Mouse (Mus musculus) stomach, embryonic 16.5 days (tissue): ENCODE data around the gene Ttc25. TPM values are rescaled to one million over a fixed set of nuclear protein-coding genes. Genes with fewer than 3 reads are reported as not detected.
A peak's percentile ranks its signal among the peaks of the same experiment; 100 is the strongest.

Experiments used
- ATAC-seq: fragments of 200-750 bp; cut with Nextera tagmentation; 2 replicates; pipeline ENCODE4 v1.8.0; 2017; ENCODE audit warnings: moderate number of reproducible peaks, moderate TSS enrichment; ENCODE audit not compliant: insufficient read depth, low FRiP score
- H3K27ac ChIP-seq: fragments of 300-500 bp; sonication (generic); 2 replicates; pipeline ENCODE4 v1.5.1; 2014; ENCODE audit warnings: low read length
- H3K27me3 ChIP-seq: fragments of 300-500 bp; sonication (generic); 2 replicates; pipeline ENCODE4 v1.6.1; 2014; ENCODE audit warnings: low read length, control low read depth, mixed read lengths; ENCODE audit not compliant: control insufficient read depth, insufficient read depth
- H3K36me3 ChIP-seq: fragments of 300-500 bp; sonication (generic); 2 replicates; pipeline ENCODE4 v1.6.1; 2014; ENCODE audit warnings: low read length; ENCODE audit not compliant: control insufficient read depth, insufficient read depth
- H3K4me1 ChIP-seq: fragments of 300-500 bp; sonication (generic); 2 replicates; pipeline ENCODE4 v1.6.1; 2014; ENCODE audit warnings: low read length, control low read depth, mixed read lengths; ENCODE audit not compliant: control insufficient read depth, insufficient read depth
- H3K4me2 ChIP-seq: fragments of 300-500 bp; sonication (generic); 2 replicates; pipeline ENCODE4 v1.6.1; 2014; ENCODE audit warnings: low read depth, low read length, mixed read lengths
- H3K4me3 ChIP-seq: fragments of 300-500 bp; sonication (generic); replicated peaks from 2 replicates; pipeline ENCODE4 v1.5.1; 2014; ENCODE audit warnings: mild to moderate bottlenecking, low read length
- H3K9ac ChIP-seq: fragments of 300-500 bp; sonication (generic); 2 replicates; pipeline ENCODE4 v1.6.1; 2014; ENCODE audit warnings: low read length
- H3K9me3 ChIP-seq: fragments of 300-500 bp; sonication (generic); replicated peaks from 2 replicates; pipeline ENCODE4 v1.6.1; 2016; ENCODE audit warnings: low read length, control low read depth; ENCODE audit not compliant: control insufficient read depth
- WGBS: fragments of 180-500 bp; shearing (Covaris S2); extraction: QIAGEN DNeasy Blood & Tissue Kit; methylation state at CpG from one replicate; pipeline ENCODE4 v1.1.7; 2014; 5-methylcytosine and 5-hydroxymethylcytosine counted together
- polyA plus RNA-seq: library from polyadenylated mRNA; unstranded; fragments of >200 nt; fragmentation: Nextera tagmentation; extraction: Ambion mirVana; gene quantifications from 2 replicates; pipeline ENCODE4 v1.2.1, GENCODE M21; 2015

Ttc25 gene
- polyA plus RNA-seq, 1 experiment from 2014 or later = 0.40 TPM

DNA sequence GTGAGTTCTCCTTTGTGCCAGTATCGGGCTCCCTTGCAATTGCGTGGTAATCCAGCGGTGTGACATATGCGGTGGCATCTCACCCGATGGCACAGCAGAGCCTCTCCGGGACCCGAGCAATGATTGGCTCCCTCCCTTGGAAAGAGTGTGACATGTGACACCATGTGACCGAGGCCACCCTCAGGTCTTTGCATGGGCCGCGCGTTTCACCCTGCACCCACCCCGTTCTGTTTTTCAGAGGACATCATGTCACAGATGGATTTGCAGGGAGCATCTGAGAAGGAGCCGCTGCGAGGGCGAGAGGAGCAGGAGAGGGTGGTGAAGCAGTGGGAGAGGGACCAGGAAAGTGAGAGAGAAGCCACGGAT is 25.8 kb downstream of the Ttc25 start:
- WGBS = 8% methylated on average over 16 of the region's 16 CpGs
- ATAC-seq = no peak
- Histone ChIP-seq H3K27ac (no peak overlapping the region), H3K36me3 (no peaks in the 10 kb centered on the region), H3K9ac (peak overlapping the region; percentile 54), H3K27me3 (no peaks in the 10 kb centered on the region), H3K9me3 (no peaks in the 10 kb centered on the region), H3K4me1 (peaks cover 12% of the 10 kb centered on the region), H3K4me3 (peak overlapping the region; percentile 10; the same call in 1 of the 2 replicates), H3K4me2 (peak overlapping the region; percentile 44)

DNA sequence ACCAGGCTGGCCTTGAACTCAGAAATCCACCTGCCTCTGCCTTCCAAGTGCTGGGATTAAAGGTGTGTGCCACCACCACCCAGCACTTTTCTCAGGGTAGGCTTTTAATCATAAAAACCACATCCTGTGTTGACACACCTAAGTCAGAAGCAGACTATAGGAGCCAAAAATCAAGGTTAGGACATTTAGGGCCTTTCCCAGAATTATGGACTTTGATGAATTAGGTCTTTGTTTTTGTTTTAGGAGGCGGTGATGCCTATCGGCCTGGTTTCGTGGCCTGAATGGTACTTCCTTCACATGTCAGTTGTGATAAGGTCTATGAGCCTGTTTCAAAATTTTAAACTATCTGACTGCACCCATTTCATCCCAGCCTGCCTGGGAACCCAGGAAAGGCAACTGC is 28.8 kb downstream of the Ttc25 start:
- Histone ChIP-seq H3K4me2 (peak overlapping the region; percentile 59; the same call in 1 of the 2 replicates), H3K4me1 (peaks cover 12% of the 10 kb centered on the region), H3K9ac (peak overlapping the region; percentile 83; the same call in 1 of the 2 replicates), H3K9me3 (no peaks in the 10 kb centered on the region), H3K4me3 (peak overlapping the region; percentile 67), H3K27ac (peak overlapping the region; percentile 68; the same call in 1 of the 2 replicates), H3K36me3 (0 out of 2 replicates have a peak, but pooled peaks cover 6% of the 10 kb centered on the region), H3K27me3 (no peaks in the 10 kb centered on the region)
- ATAC-seq = no peak
- WGBS = 77% methylated on average over 3 of the region's 3 CpGs

GRCm38 (mm10) chr11:100574708-100575483 is 29.5 kb downstream of the Ttc25 start, which contains the start of gene Cnp:
TSS of gene Cnp (plus strand) at chr11:100574904.
- Histone ChIP-seq H3K27me3 (no peaks in the 10 kb centered on the region), H3K36me3 (0 out of 2 replicates have a peak, but pooled peaks cover 6% of the 10 kb centered on the region), H3K4me1 (peaks cover 12% of the 10 kb centered on the region), H3K4me3 (peak within 1 kb of the TSS; percentile 67), H3K27ac (peak within 1 kb of the TSS; percentile 68), H3K4me2 (peak within 1 kb of the TSS; percentile 59), H3K9ac (peak within 1 kb of the TSS; percentile 83), H3K9me3 (no peaks in the 10 kb centered on the region)
- peak; percentile 87 for ATAC-seq
- under 1% methylated on average over 47 of the region's 47 CpGs for WGBS

GRCm38 (mm10) chr11:100575484-100575855 is 30.1 kb downstream of the Ttc25 start:
- 36% methylated on average over 2 of the region's 2 CpGs for WGBS
- Histone ChIP-seq H3K27me3 (no peaks in the 10 kb centered on the region), H3K4me3 (peak overlapping the region; percentile 67), H3K9me3 (no peaks in the 10 kb centered on the region), H3K36me3 (peaks cover 10% of the 10 kb centered on the region; the same call in 1 of the 2 replicates), H3K4me2 (peak overlapping the region; percentile 59), H3K4me1 (peaks cover 12% of the 10 kb centered on the region), H3K27ac (peak overlapping the region; percentile 68), H3K9ac (peak overlapping the region; percentile 83)
- peak; percentile 37 for ATAC-seq

DNA sequence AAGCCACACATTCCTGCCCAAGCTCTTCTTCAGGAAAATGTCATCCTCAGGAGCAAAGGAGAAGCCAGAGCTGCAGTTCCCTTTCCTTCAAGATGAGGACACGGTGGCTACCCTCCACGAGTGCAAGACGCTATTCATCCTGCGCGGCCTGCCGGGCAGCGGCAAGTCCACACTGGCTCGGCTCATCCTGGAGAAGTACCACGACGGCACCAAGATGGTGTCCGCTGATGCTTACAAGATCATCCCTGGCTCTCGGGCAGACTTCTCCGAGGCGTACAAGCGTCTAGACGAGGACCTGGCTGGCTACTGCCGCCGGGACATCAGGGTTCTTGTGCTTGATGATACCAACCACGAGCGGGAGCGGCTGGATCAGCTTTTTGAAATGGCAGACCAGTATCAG is 30.8 kb downstream of the Ttc25 start:
- Histone ChIP-seq H3K27ac (no peak overlapping the region), H3K4me2 (peak overlapping the region; percentile 14; the same call in 1 of the 2 replicates), H3K36me3 (peaks cover 14% of the 10 kb centered on the region; the same call in 1 of the 2 replicates), H3K9ac (no peak overlapping the region), H3K9me3 (no peaks in the 10 kb centered on the region), H3K4me1 (peaks cover 4% of the 10 kb centered on the region; the same call in 1 of the 2 replicates), H3K4me3 (no peak overlapping the region), H3K27me3 (no peaks in the 10 kb centered on the region)
- no peak for ATAC-seq
- 66% methylated on average over 21 of the region's 21 CpGs for WGBS

DNA sequence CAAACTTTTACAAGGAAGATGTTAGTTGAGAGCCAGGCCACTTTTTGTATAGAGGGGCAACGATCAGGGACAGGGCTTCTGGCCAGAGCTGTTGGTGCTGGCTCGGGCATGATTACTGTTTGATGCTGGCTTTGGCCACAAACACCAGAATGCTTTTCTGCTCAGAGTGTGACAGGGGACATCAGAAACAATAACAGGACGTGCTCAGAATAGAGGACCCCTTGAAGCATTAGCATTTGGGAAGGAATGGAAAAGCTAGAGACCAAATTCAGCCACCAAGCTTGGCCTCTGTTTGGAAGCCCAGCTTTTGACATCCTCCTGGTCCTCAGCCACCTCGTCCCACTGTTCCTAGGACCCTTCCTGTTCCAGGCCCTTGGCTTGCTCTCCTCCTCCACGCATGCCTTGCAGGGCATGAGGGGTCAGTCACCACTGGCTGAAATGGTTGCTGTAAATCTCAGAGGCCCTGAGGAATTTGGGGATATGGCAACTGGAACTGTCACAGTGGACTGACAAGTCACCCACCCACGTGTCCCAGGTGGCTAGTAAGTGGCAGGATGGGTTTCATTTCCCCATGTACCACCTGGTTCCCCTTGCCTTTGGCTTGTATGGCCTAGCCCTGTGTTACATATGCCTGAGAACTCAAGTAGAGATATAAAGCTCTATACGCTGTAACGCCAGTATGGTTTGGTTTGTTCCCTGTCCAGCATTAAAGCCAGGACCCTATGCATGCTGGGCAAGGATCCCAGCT is 32.6 kb downstream of the Ttc25 start:
- WGBS = 78% methylated on average over 8 of the region's 8 CpGs
- no peak overlapping the region; the same call in 1 of the 2 replicates for H3K9ac ChIP-seq
- ATAC-seq = no peak

DNA sequence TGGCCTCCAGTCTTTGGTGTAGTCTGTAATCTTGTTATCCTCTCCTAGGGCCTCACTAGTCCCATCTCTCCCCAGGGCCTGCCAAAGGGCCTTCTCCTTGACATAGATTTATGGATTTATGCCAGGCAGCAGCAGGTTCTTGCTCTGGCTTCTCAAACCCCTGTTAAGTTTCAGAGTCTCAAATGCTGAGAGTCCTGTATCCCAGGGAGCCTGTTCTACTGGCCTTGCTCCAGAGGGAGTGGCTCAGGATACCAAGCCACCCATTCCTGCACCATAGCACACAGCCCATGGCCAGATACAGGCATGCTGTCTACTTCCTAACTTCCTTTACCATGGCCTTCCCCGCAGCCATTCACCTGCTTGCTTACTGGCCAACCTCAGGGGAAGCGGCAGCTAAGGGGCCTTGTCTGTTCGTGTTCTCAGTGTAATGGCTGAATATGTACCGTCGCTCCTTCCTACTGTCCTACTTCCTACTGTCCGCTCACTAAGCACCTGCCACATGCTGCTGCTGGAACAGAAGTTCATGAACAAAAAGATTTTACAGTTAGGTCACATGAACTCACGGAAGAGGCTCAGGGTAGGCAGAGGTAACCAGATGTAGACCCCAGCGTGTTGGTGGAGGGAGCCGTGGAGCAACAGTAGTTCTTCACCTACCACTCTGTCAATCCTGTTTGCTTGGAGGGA is 33.9 kb downstream of the Ttc25 start:
- H3K36me3 ChIP-seq = peaks cover 35% of the 10 kb centered on the region
- 89% methylated on average over 9 of the region's 9 CpGs for WGBS
- H3K9me3 ChIP-seq = no peaks in the 10 kb centered on the region
- H3K4me2 ChIP-seq = no peak overlapping the region
- no peak for ATAC-seq
- H3K9ac ChIP-seq = no peak overlapping the region
- no peak overlapping the region for H3K4me3 ChIP-seq
- H3K27ac ChIP-seq = no peak overlapping the region
- H3K4me1 ChIP-seq = 0 out of 2 replicates have a peak, but pooled peaks cover 7% of the 10 kb centered on the region
- no peaks in the 10 kb centered on the region for H3K27me3 ChIP-seq

More for the DNA sequence above, 32.6 kb downstream of the Ttc25 start:
- H3K27ac ChIP-seq = no peak overlapping the region
- H3K27me3 ChIP-seq = no peaks in the 10 kb centered on the region
- no peak overlapping the region for H3K4me3 ChIP-seq
- H3K4me1 ChIP-seq = 0 out of 2 replicates have a peak, but pooled peaks cover 7% of the 10 kb centered on the region
- H3K9me3 ChIP-seq = no peaks in the 10 kb centered on the region
- H3K36me3 ChIP-seq = peaks cover 23% of the 10 kb centered on the region; the same call in 1 of the 2 replicates
- H3K4me2 ChIP-seq = no peak overlapping the region

DNA sequence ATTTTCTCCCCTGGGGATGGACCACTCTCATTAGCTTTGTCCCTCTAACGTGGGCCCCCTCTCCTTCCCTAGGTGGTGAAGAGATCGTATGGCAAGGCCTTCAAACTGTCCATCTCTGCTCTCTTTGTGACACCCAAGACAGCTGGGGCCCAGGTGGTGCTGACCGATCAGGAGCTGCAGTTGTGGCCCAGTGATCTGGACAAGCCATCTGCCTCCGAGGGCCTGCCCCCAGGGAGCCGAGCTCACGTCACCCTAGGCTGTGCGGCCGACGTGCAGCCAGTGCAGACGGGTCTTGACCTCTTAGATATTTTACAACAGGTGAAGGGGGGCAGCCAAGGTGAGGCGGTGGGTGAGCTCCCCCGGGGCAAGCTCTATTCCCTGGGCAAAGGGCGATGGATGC is 34.9 kb downstream of the Ttc25 start:
- H3K36me3 ChIP-seq = peaks cover 36% of the 10 kb centered on the region
- no peak overlapping the region for H3K4me2 ChIP-seq
- ATAC-seq = no peak
- H3K27ac ChIP-seq = no peak overlapping the region
- 0 out of 2 replicates have a peak, but pooled peaks cover 7% of the 10 kb centered on the region for H3K4me1 ChIP-seq
- H3K27me3 ChIP-seq = no peaks in the 10 kb centered on the region
- no peaks in the 10 kb centered on the region for H3K9me3 ChIP-seq
- 89% methylated on average over 13 of the region's 13 CpGs for WGBS
- H3K9ac ChIP-seq = no peak overlapping the region
- H3K4me3 ChIP-seq = no peak overlapping the region
